Mouse (Mus musculus) embryo, embryonic 11.5 days (tissue): ENCODE measurements around the gene Dido1.

Experiments
- DNase-seq: peaks from one replicate; pipeline ENCODE4 v3.0.0-alpha.2; 2012; ENCODE audit warnings: low read depth, low spot score

Dido1 gene

DNA sequence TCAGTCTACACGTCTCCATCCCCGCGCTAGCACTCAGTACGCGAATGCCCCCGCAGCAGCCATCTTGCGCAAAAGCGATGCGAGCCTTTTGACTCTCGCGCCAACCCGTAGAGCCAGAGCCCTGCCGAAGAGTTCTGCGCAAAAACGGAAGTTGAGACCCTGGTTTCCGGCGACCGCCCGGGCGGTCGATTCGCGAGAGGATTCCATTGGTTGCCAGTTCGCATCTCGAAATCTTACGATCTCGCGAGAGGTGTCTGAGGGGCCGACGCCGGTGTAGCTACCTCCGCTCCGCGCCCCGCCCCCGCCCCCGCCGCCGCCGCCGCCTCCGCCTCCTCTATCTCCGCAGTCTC, at the start of gene Dido1, which contains the start of gene Gid8:
Gene Dido1, minus strand, starts transcription at position 77 of the 350 bp plus-strand sequence.
Gene Gid8, plus strand, starts transcription at position 195 of the 350 bp plus-strand sequence.
- peak; percentile 97 for DNase-seq

DNA sequence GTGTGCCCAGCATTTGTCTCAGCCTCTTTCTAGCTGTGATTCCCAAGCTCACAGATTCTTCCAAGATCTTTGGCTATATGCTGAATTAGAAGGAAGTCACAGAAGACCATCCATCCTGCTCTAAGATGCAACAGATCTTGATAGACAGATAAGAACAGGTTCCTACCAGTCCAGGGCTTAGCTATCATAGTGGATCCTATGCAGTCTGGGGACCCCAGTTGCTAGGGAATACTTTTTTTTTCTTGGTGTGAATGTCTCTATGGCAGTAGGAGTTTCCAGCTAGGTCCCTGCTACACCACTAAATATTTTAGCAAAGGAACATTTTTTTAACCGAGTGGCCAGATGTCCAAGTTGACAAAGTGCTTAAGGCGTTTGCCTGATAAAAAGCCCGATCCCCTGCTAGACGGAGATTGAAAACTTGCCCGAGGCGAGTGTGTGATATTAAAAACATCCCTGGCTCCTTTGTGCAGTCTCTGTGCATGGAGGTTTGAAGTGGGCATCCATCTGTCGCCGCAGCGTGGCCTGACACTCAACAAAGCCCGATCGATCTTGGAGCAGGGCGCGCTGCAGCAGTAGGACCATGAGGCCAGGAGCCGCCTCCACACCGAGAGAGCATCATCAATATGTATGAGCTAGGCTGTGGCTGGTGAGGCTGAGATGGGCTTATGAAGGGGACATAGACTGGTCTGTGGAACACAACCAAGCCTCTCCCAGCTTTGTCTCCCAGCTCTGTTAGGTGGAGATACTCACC, 48.9 kb upstream of the Dido1 start:
- DNase-seq = no peak

DNA sequence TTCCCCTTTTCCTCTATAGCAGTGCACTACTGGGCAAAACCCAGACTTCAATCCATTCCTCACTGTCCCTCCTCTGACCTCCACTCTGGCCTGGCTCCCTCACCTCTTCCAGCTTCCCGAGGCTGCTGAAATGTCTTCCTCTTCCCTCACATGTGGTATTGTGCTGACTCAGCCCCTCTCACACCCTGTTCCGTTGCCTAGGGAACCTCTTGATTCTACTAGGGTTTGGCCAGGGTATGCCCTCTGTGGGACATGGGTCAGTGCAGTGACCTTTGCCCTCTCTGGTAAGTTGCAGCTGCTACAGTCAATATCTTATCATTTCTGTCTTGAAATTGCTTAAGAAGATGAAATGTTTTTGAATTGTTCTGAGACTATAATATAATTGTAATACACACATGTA, 47.0 kb upstream of the Dido1 start:
- DNase-seq = no peak

DNA sequence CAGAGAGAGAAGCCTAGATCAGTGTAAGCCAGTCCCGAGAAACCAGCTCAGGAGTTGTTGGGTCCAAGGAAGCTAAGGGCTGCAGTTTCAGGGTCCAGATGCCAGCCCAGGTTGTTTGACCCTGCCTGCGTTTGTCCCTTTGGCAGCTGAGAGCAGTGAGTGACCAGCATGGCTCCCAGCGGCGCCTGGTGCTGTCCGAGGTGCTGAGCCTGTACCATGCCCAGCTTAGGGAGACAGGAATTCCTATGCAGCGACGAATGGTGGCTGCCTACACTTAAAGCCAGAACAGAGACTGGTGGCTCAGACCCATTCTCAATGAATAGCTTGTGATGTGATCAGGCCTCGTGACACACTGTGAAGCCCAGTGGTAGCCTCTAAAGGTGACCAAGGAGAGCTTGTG, 46.1 kb upstream of the Dido1 start:
- peak; percentile 63 for DNase-seq

DNA sequence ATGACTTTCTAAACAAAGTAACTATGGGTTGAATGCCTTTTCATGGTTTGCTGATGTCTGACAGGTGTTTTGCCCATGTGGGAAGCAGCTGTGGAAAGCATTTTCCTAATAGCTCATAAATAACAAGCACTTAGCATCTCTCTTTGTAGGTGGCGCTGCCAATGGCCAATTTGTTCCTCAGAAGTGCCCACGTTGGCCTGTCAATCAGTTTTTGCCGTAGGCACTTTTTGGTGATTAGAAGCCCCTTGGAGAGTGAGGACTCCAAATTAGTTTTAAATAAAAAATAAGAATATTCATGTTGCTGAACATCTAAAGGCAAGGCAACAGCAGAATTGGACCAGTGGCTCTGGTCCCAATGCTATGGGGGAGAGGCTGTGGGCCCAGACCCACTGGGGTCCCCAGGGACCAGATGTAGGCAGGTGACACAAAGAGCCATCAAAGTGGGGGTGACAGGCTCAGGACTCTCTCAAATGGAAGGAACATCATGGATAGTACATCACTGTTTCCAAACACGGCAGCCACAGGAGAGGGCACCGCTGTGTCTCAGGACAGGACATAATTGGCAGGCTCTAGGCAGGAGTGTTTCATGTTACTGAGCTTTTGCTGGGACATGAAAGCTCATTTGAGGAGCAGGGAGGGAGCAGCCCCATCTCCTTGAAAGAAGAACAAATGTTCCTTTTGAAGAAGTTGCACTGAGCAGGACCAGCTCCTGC, 45.3 kb upstream of the Dido1 start:
- DNase-seq = no peak

DNA sequence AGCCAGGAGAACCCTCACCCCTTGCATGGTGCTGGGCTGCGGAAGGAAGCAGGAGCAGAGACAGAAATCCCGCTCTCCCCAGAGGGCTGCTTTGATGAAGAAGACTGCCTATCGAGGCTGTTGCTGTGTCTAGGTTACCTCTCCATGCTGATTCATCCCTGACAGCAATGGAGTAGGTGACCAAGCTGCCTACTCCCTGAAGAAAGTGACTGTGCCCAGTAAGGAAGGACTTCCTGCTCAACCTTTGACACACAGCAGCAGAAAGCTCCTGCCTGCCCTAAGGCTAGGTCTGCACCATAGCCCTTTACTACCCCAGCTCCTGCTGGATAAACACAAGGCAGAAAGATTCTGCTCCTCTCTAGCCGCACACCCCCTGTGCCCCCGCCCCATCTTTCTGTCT, 39.1 kb upstream of the Dido1 start:
- no peak for DNase-seq

DNA sequence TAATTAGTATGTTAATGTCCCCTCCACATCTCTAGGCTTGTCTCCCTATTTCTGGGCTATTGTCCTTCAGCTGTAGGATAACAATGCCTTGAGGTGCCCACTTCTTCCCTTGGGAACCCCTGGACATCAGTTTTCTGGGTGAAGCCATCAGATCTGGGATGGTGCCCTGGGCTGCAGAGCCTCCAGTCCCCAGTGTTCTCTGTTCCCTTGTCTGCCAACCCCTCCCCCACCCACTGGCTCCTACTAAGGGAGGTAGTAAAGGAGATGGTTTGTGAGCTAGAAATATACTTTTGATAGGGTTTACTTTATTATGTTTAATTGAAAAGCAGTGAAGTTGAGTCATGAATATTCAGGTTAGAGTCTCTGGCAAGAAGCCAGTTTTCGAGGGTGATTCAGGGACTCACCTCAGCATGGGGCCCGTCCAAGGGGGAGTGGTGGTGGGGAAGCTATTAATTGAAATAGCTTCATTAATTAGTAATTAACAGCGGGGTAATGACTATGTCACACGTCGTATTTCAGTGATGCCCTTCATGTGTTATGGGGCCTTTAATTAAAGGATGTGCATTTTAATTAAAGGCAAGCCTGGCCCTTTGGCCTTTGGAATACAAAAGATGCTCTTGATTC, 36.9 kb upstream of the Dido1 start:
- no peak for DNase-seq

DNA sequence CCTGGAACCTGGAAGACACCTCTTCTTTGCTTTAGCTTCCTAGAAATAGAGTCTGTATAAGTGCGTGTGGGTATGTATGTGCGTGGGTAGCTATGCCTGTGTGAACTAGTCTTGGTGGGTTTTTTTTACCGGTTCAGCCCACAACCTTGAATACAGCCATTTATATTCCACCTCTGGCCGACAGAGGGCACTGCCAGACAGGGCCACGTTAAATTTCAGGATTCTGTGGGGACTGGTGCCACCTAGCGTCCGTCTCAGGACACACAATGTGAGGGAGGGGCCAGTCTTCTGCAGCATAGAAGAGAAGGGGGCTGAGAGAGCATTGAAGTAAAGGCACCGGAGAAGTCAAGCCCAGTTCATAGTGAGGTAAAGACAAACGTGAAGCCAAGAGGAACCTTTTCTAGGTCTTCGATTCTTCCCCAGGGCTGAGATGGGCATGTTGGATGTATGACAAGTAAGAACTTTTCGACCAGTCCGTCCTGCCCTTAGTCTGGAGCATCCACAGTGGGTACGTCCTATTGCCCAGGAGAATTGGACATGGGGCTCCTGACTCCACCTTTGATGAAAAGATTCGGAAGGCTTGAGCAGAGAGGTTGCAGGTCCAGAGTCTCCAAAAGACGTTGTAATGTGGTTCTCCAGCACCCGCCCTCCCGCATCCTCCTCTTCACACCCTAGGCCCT, 35.6 kb upstream of the Dido1 start:
- peak; percentile 78 for DNase-seq

DNA sequence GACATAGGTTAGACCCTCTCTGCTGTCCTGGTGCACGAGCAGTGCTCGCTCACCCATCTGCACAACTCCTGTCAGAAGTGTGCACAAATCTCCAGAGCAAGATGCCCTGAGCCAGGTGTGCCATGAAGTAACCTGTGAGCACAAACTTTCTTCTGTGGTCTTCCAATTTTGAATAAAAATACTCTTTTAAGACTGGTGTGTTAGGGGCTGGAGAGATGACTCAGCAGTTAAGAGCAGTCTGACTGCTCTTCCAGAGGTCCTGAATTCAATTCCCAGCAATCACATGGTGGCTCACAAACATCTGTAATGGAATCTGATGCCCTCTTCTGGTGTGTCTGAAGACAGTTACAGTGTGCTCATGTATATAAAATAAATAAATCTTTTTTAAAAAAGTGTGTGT, 33.5 kb upstream of the Dido1 start:
- DNase-seq = no peak

DNA sequence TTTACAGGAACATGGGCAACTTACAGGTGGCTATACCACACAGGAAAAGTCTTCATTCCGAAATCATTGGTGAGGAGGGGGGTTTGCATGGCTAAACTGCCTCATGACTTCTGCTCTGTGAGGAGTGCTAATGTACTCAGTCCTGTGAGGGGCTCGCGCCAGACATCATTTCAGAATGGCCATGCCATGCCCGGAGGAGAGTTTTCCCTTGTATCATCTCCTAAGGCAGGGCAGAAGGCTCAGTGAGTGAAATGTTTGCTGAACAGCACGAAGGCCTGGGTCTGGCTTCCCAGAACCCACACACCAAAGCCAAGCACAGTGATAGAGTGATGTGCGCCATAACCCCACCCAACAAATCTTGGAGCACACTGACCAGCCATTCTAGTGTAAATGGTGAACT, 33.0 kb upstream of the Dido1 start:
- DNase-seq = no peak

DNA sequence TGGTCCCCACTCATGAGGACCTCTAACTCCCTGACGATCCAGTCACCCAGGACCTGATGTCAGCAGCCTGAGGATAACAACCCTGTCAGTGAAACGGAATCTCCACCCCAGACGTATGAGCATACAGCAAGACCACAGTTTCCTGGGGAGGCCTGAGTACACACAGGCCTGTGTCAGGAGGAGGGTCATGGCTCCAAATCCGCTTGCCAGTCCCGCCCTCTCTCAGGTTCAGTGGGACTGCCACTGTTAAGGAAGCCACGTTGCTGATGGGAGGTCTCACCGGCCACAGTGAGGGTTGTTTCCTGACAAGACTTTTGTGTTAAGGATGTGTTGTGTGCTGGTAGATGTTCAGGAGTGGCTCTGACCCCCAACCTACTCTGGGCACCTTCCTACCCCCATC, 31.6 kb upstream of the Dido1 start:
- no peak for DNase-seq

DNA sequence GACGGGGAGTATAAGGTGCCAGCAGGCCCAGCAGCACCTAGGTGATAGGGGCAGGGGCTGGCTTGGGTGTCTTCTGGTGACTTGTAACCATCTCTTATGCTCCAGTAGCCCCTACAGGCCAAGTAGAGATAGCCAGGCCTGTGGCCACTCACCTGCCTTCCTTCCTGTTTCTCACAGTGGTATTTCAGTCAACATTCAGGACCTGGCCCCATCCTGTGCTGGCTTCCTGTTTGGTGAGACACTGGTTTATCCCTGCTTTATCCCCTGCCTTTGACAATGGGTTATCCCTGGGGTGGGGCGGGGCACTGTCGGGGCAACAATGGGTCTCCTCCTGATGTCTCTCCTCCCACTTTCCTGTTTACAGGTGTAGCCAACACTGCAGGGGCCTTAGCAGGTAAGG, 30.6 kb upstream of the Dido1 start:
- no peak for DNase-seq

DNA sequence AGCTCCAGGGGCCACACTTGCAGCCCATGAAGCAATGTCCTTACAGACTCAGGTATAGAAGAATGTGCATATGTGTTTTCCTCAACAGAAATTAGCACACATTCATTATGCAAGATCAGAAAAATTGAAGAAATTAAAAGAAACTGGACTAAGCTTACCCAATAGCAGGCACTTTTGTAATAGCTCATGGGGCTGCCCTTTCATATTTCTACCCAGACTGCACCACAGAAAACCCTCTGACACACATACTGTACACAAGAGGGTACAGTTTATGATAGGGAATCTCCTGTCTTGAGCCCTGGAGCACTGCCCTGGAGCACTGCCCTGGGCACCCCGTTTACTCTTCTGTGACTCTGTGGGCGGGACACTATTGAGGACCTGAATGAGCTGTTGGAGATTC, 28.2 kb upstream of the Dido1 start:
- DNase-seq = no peak

DNA sequence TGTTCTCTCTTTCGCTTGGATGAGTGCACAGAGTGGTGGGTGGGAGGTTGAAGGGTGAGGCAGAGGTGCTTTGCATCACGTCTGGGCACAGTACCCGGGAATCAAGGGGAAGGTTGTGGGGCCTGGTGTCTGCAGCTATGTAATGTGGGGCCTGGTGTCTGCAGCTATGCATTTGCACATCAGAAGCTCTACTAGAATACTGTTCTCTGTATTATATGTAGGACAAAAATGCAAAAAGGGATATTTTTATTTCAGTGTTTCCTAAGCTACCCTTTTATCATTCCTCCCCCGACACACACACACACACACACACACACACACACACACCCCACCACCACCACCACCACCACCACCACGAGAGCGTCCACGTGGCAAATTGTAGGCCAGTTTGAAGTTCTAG, 25.4 kb upstream of the Dido1 start:
- no peak for DNase-seq

DNA sequence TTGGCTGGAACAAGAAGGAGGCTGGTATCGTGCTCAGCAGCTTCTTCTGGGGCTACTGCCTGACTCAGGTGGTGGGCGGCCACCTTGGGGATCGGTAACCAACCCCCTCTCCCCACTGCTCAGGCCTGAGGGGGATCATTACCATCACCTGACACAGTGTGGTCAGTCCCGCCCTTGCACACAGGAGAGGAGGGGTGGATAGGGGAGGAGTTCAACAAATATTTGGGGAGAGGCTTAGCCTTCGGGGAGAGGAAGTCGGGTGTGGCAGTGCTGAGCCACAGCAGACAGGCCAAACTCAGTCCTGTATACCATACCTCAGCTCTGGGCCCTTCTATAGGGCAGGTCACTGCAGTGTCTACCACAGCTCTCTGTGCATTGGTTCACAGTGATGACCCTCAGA, 22.2 kb upstream of the Dido1 start:
- no peak for DNase-seq

DNA sequence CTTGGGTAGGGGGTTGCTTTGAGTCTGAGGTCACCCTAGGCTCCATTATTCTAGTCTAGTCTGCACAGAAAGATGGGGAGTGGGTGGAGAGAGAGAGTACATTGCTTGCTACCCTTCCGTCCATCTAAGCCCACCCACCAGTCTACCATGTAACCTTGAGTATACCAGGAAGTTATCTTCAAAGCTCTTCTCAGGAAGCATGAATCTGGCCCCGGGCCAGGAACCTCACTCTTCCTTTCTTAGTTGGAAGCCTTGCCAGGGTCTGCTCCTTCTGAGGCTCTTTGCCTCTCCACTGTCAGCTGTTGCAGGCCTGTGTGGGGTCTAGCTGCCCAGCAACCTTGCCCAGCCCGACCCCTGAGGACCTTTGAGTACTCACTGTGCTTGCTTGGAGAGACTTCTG, 21.2 kb upstream of the Dido1 start:
- no peak for DNase-seq

DNA sequence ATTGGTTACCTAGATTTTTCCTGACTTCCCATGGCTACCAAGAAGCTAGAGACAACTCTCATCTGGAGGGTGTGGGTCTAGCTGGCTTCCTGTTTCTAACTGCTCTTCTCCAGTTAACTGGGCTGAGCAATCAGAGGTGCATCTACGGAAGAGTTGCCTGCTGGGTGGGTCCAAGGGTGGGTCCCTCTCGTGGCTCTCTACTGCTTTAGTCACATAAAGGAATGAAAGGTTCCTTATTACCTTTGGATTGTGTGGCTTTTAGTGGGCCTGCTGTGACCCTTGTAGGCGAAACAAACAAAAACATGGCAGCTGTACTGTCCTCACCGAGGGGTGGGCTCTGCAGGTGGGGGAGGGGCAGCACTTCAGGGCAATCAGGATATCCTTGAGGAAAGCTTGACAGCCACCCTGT, 17.8 kb upstream of the Dido1 start:
- no peak for DNase-seq

DNA sequence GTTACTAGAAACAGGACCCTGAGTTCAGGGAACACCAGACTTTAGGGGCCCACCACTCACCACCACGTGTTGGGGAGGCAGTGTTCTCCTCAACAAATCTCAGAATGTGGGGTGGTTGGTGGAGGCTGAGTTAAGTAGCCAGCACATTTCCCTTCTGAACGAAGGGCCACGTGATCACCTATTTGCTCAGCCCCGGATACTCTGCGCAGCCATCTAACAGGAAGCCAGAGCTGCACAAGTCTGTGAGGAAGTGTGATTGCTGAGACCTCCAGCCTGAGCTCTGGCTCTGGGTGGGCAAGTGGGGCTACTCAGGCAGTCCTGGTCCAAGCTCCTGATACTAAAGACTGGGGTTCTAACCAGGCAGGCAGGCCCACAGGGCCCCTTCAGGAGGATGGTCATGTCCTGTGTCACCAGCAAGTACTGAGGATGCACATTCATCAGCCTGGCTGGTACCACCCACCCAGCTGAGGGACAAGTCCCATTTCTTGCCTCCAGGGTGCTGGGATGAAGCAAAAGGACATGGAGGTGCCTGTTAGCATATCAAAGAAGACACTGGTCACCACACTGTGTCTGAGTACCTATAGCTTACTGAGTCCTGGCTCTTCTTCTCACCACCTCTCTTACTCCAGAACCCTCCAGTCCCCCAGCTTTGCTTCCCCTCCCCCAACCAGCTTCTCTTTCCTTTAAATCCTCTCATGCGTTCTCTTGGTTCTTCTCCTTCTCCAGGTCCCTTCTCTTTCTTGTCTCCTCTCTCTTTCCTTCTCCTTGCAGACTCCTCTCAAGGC, 17.1 kb upstream of the Dido1 start:
- no peak for DNase-seq

DNA sequence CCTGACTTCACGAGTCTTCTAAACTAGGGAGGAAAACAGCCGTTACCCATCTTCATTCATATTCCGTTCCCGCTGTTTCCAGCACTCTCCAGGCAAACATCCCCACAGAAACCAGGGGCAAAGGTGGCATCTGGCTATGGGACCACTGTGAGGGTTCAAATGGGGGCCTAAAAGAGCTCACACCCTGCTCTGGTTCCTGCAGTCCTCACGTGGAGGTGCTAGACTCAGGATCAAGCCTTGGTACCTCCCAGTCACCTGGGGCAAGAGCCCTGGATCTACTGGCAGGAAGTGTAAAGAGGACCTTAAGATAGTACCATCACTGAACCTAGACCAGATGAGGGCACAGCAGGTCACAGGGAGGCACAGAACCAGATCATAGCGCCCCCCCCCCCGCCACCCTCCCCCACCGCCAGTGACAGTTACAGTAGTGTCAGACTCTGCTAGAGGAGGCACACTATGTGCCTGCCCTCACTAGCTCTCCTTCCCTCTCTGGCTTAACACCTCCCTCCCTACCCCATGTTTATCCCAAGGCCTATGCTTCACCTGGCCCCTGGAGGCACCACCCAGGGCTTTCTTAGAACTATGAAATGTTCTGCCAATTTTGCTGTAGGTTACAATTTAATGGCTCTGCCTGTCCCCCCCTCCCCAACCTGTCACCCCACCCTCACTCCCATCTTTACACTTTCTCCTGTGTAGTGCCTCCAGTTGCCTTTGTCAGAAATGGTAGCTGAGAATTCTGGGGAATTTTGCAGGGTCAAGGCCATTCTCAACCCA, 16.2 kb upstream of the Dido1 start:
- no peak for DNase-seq

DNA sequence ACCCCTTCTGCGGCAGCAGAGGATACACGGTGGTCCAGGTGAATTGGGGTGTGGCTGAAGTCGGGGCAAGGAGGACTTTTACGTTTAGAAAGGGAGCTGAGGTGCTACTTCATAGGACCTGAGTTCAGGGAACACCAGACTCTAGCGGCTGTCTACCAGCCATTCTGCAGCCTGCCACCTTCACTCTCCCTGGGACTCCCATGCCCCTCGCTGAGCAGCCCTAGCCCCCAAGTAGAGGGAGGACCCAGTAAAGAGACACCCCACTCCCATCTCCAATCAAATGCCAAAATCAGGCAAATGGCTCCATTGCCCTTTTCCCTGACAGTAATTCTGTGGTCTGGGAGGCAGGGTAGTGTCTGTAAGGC, 15.6 kb upstream of the Dido1 start:
- DNase-seq = no peak
